Mouse (Mus musculus) embryonic facial prominence, embryonic 14.5 days (tissue): ENCODE measurements around the gene Chmp4b. TPM values are rescaled to one million over a fixed set of nuclear protein-coding genes. Genes with fewer than 3 reads are reported as not detected.

Source experiments
- ATAC-seq: fragments of 200-750 bp; cut with Nextera tagmentation; 2 replicates; pipeline ENCODE4 v1.8.0; 2017; ENCODE audit warnings: low read depth, moderate number of reproducible peaks, moderate TSS enrichment
- DNase-seq: peaks from one replicate; pipeline ENCODE4 v3.0.0-alpha.2; 2015; ENCODE audit warnings: low spot score
- H3K27ac ChIP-seq: fragments of 300-500 bp; sonication (generic); replicated peaks from 2 replicates; pipeline ENCODE4 v1.5.1; 2014; ENCODE audit warnings: low read depth, mild to moderate bottlenecking, low read length, moderate library complexity
- H3K27me3 ChIP-seq: fragments of 300-500 bp; sonication (generic); replicated peaks from 2 replicates; pipeline ENCODE4 v1.6.1; 2014; ENCODE audit warnings: low read length; ENCODE audit not compliant: control insufficient read depth, insufficient read depth
- H3K36me3 ChIP-seq: fragments of 300-500 bp; sonication (generic); 2 replicates; pipeline ENCODE4 v1.6.1; 2014; ENCODE audit warnings: low read length, mixed read lengths; ENCODE audit not compliant: control insufficient read depth, insufficient read depth
- H3K4me1 ChIP-seq: fragments of 300-500 bp; sonication (generic); 2 replicates; pipeline ENCODE4 v1.6.1; 2014; ENCODE audit warnings: antibody characterized with exemption, low read length; ENCODE audit not compliant: control insufficient read depth, insufficient read depth
- H3K4me2 ChIP-seq: fragments of 300-500 bp; sonication (generic); 2 replicates; pipeline ENCODE4 v1.6.1; 2014; ENCODE audit warnings: low read depth, mild to moderate bottlenecking, low read length, moderate library complexity, mixed read lengths
- H3K4me3 ChIP-seq: fragments of 300-500 bp; sonication (generic); 2 replicates; pipeline ENCODE4 v1.5.1; 2014; ENCODE audit warnings: low read depth, mild to moderate bottlenecking, low read length
- H3K9ac ChIP-seq: fragments of 300-500 bp; sonication (generic); 2 replicates; pipeline ENCODE4 v1.6.1; 2014; ENCODE audit warnings: low read depth, mild to moderate bottlenecking, low read length, moderate library complexity, mixed read lengths
- H3K9me3 ChIP-seq: fragments of 300-500 bp; sonication (generic); 2 replicates; pipeline ENCODE4 v1.6.1; 2016; ENCODE audit warnings: low read length; ENCODE audit not compliant: control insufficient read depth
- WGBS: fragments of 180-500 bp; shearing (Covaris S2); extraction: QIAGEN DNeasy Blood & Tissue Kit; methylation state at CpG from one replicate; pipeline ENCODE4 v1.1.7; 2014; 5-methylcytosine and 5-hydroxymethylcytosine counted together
- polyA plus RNA-seq: library from polyadenylated mRNA; unstranded; fragments of >200 nt; fragmentation: Nextera tagmentation; extraction: Ambion mirVana; gene quantifications from 2 replicates; pipeline ENCODE4 v1.2.1, GENCODE M21; 2014

Gene Chmp4b
- polyA plus RNA-seq, 1 experiment from 2014 or later: 21.9 TPM

DNA sequence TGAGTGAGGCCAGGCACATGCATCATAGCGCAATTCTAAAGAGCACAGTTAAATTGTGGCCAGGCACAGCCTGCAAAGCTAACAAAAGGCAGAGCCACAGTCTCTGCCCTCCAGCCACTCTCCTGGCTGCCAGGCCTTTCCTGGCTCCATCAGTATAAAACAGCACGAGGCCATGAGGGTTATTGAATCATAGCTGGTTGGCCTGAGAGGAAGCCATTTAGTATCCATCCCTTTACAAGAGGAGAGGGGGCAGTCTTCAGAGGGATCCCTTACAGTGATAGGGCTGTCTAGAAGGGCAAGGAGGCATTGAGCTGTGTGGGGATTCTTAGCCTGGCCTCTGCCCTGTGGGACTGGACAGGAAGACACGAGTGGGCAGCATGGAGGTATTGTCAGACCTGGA lies 60.2 kb downstream of the Chmp4b start:
- H3K9ac ChIP-seq: no peak overlapping the region
- H3K4me2 ChIP-seq: no peak overlapping the region
- ATAC-seq: no peak
- H3K27me3 ChIP-seq: no peaks in the 10 kb centered on the region
- WGBS: 49% methylated on average over 3 of the region's 3 CpGs
- H3K9me3 ChIP-seq: no peaks in the 10 kb centered on the region
- H3K4me3 ChIP-seq: no peak overlapping the region
- H3K27ac ChIP-seq: no peak overlapping the region
- no peak for DNase-seq
- no peaks in the 10 kb centered on the region for H3K36me3 ChIP-seq
- H3K4me1 ChIP-seq: 0 out of 2 replicates have a peak, but pooled peaks cover 3% of the 10 kb centered on the region

DNA sequence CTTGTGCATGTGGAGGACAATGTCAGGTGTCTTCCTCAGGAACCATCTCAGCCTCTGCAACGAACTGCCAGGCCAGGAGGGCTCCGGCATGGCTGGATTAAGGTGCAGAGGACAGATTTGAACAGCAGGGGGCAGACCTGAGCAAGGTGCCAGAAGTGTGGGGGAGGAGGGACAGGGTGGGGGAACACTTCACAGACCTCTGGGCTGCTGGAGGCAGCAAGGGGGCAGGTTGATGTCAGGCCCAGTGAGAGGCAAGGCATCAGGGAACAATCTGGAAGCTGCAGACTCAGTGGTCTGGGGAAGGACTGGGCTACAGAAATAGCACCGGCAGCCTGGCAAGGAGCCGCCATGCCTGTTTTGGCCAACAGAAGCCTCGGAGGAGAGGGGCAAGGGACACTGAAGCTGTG lies 60.8 kb downstream of the Chmp4b start:
- Histone ChIP-seq H3K4me3 (no peak overlapping the region), H3K4me1 (0 out of 2 replicates have a peak, but pooled peaks cover 3% of the 10 kb centered on the region), H3K4me2 (no peak overlapping the region), H3K9ac (no peak overlapping the region), H3K27me3 (no peaks in the 10 kb centered on the region), H3K27ac (no peak overlapping the region), H3K9me3 (no peaks in the 10 kb centered on the region), H3K36me3 (no peaks in the 10 kb centered on the region)
- DNase-seq (no peak), ATAC-seq (peak; percentile 31)
- 44% methylated on average over 5 of the region's 5 CpGs for WGBS

DNA sequence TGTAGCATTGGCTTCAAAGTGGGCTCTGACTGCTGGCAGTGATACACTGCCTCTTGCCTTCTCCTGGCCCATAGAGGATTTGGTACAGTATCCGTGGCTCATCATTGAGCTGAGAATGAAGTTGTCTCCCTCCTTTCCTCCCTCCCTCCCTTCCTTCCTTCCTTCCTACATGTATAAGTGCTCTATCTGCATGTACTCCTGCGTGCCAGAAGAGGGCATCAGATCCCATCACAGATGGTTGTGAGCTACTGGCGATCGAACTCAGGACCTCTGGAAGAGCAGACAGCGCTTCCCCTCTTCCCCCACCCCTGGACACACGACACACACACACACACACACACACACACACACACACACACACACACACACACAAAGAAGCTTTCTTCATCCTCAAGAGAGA lies 61.6 kb downstream of the Chmp4b start:
- H3K9me3 ChIP-seq: no peaks in the 10 kb centered on the region
- no peaks in the 10 kb centered on the region for H3K27me3 ChIP-seq
- H3K9ac ChIP-seq: no peak overlapping the region
- no peaks in the 10 kb centered on the region for H3K4me1 ChIP-seq
- no peak overlapping the region for H3K27ac ChIP-seq
- H3K36me3 ChIP-seq: no peaks in the 10 kb centered on the region
- 47% methylated on average over 6 of the region's 6 CpGs for WGBS
- no peak for ATAC-seq
- no peak overlapping the region for H3K4me3 ChIP-seq
- no peak for DNase-seq
- no peak overlapping the region for H3K4me2 ChIP-seq

DNA sequence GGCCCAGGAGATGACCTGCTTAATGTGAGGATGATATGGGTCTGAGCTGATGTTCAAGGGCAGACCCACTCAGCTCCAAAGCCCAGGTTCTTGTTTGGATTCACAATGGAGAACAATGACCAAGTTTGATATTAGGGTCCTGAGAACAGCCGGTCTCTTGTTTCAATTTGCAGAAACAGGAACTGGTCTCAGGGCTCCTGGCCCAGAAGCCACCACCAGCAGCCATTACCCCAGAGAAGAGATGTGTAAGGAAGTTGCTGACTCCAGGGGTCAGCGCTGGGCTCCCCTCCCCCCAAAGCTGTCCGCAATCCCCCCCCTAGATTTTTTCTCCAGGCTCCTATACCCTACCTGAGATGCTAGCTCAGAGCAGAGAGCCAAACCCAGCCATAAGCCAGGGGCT lies 62.5 kb downstream of the Chmp4b start:
- H3K9ac ChIP-seq: no peak overlapping the region
- DNase-seq: no peak
- no peak overlapping the region for H3K4me3 ChIP-seq
- H3K27ac ChIP-seq: no peak overlapping the region
- WGBS: 51% methylated on average over 3 of the region's 3 CpGs
- no peaks in the 10 kb centered on the region for H3K36me3 ChIP-seq
- H3K9me3 ChIP-seq: no peaks in the 10 kb centered on the region
- H3K4me1 ChIP-seq: no peaks in the 10 kb centered on the region
- H3K4me2 ChIP-seq: no peak overlapping the region
- ATAC-seq: no peak
- no peaks in the 10 kb centered on the region for H3K27me3 ChIP-seq

DNA sequence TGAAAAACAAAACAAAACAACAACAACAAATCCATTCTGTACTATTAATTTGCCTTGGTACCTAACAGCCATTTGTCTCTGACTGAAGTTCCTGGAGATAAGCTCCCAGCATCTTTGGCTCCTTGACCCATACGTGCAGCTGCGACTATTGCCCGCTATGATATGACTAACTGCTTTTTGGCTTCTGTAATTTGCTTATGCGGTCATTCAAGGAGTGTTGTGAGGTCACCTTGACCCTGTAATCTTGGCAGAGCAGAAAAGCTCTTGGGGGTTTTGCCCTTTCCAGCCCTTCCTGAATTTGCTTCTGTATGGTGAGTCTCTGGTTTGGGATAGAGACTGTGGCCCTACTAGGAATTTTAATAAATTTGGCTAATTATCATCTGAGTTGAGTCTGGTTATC lies 65.1 kb downstream of the Chmp4b start:
- Histone ChIP-seq H3K27ac (no peak overlapping the region), H3K9me3 (no peaks in the 10 kb centered on the region), H3K36me3 (no peaks in the 10 kb centered on the region), H3K4me2 (no peak overlapping the region), H3K9ac (no peak overlapping the region), H3K27me3 (no peaks in the 10 kb centered on the region), H3K4me3 (no peak overlapping the region), H3K4me1 (no peaks in the 10 kb centered on the region)
- no peak for ATAC-seq
- no peak for DNase-seq
- WGBS: 78% methylated on average over 4 of the region's 4 CpGs

DNA sequence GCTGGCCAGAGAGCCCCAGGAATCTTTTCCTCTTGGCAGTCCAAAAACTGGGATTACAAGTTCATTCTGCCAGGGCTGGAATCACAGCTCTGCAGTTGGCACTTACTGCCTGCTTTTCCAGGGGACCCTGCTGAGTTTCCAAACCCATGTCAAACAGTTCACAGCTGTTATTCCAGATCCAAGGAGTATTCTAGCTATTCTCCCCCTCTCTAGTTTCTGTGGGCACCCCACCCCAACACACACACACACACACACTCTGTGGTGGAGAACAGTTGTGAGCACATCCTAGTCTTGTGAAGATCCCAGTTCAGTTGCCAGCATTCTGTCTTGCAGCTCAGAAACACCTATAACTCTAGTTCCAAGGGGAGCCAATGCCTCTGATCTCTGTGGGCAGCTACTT lies 65.6 kb downstream of the Chmp4b start:
- DNase-seq: peak; percentile 55
- ATAC-seq: no peak
- H3K9me3 ChIP-seq: no peaks in the 10 kb centered on the region

DNA sequence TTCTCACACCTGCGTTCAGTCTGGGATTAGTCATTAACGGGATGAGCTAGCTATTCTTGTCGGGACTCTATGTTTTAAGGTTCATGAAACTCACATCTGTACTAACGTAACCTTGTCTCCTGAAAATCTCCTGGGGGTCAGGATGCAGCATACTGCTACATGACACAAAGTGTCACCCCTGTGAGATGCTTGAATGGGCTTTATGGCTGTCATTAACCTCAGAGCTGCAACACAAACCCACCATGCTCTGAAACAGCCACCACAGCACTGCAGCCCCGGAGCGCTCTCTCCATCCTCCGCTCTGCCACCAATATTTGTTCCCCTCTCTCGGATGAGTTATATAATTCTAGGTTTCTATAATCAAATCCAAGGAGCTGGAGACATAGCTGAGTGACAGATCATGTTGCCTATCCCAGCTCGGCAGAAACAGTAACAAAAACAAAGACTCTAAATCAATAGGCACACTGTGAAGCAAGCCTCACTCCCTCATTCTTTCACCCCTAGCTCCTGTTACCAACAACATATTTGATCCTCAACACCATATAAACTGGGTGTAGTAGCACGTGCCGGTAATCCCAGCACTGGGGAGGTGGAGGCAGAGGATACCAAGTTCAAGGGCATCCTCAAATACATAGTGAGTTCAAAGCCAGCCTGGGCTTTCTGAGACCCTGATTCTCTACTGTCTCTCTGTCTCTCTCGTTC lies 67.5 kb downstream of the Chmp4b start:
- DNase-seq (no peak), ATAC-seq (no peak)
- Histone ChIP-seq H3K4me1 (no peaks in the 10 kb centered on the region), H3K4me2 (no peak overlapping the region), H3K9me3 (no peaks in the 10 kb centered on the region), H3K9ac (no peak overlapping the region), H3K36me3 (no peaks in the 10 kb centered on the region), H3K27ac (no peak overlapping the region), H3K4me3 (no peak overlapping the region), H3K27me3 (no peaks in the 10 kb centered on the region)
- WGBS: 78% methylated on average over 12 of the region's 12 CpGs

More for the DNA sequence above, 65.6 kb downstream of the Chmp4b start:
- H3K36me3 ChIP-seq: no peaks in the 10 kb centered on the region
- no peaks in the 10 kb centered on the region for H3K4me1 ChIP-seq
- H3K4me3 ChIP-seq: no peak overlapping the region
- no peaks in the 10 kb centered on the region for H3K27me3 ChIP-seq
- H3K9ac ChIP-seq: no peak overlapping the region
- H3K27ac ChIP-seq: no peak overlapping the region
- no peak overlapping the region for H3K4me2 ChIP-seq

DNA sequence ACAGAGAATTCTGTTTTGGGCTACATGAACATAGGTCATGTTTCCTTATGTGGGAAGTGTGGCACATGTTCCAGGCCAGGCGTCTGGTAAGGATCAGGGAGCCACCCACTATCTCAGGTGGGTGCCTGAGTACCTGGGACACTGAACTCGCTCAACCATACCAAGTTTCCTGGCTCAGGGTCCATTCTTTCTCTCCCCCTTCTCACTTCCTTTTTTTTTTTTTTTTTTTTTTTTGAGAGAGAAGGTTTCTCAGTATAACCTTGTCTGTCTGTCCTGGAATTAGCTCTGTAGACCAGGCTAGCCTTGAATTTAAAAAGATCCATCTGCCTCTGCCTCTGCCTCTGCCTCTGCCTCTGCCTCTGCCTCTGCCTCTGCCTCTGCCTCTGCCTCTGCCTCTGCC lies 68.8 kb downstream of the Chmp4b start:
- H3K27ac ChIP-seq: no peak overlapping the region
- H3K9ac ChIP-seq: no peak overlapping the region
- no peak for ATAC-seq
- H3K27me3 ChIP-seq: no peaks in the 10 kb centered on the region
- no peaks in the 10 kb centered on the region for H3K36me3 ChIP-seq
- H3K4me1 ChIP-seq: no peaks in the 10 kb centered on the region
- H3K4me3 ChIP-seq: no peak overlapping the region
- 87% methylated on average over 2 of the region's 2 CpGs for WGBS
- H3K4me2 ChIP-seq: no peak overlapping the region
- DNase-seq: no peak
- no peaks in the 10 kb centered on the region for H3K9me3 ChIP-seq

DNA sequence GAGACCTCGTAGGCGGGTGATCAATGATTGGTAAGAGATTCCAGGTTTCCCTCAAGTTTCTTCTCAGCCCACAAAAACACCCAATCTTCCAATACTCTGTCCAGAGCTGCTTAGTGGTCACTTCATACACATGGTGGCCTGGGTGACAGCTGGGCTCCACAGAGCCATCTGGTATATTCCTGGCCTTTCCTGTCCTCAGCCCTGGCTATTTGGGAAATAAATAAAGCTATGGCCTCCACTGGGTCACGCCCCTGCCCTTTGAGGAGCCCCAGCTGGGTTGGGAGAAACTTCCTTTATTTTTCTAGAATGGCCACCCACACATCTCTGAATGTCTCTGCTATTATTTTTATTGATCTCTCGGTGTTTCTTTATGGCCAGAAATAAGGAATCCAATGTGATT lies 72.0 kb downstream of the Chmp4b start:
- Histone ChIP-seq H3K9me3 (no peaks in the 10 kb centered on the region), H3K4me3 (no peak overlapping the region), H3K4me1 (no peaks in the 10 kb centered on the region), H3K27me3 (no peaks in the 10 kb centered on the region), H3K36me3 (no peaks in the 10 kb centered on the region), H3K4me2 (no peak overlapping the region), H3K27ac (no peak overlapping the region), H3K9ac (no peak overlapping the region)
- no peak for DNase-seq
- WGBS: 79% methylated on average over 4 of the region's 4 CpGs
- ATAC-seq: no peak
